Comparison of ENCODE assay signal across 16 mouse cellular contexts in genomic region chr3:121116590-121116989, GRCm38 (mm10). TPM values are rescaled to one million over a fixed set of nuclear protein-coding genes. Genes with fewer than 3 reads are reported as not detected.
DNase-seq lines count a peak whose midpoint lies in the region; ATAC-seq lines count a peak whose summit lies in the region.
"Had no signal": no experiment of that assay in that cellular context is flagged by ENCODE, and none has a peak within 500 bp of the region (broad histone marks: within the 10 kb centered on the region; RNA-seq: fewer than 3 reads in every experiment).

No protein-coding gene starts in this region.

- no peak for DNase-seq in kidney, adult 8-10 months
- DNase-seq in embryo, embryonic 11 days, result peak; percentile 25
- DNase-seq in retina, embryonic 14.5 days (ENCODE audit: low spot score), result peak; percentile 49
- no peak for DNase-seq in layer of hippocampus, postnatal 25 days (ENCODE audit: extremely low spot score in 1 of 2, low spot score in 1 of 2)
- DNase-seq in thymus, postnatal 10 days (ENCODE audit: low spot score in 2 of 2), result no peak
- DNase-seq: cerebellum, adult 11-12 months; left cerebral cortex, postnatal 4 days; liver, embryonic 13.5 days had no signal

- WGBS in kidney, embryonic 15.5 days, result 41% methylated on average over 13 of the region's 13 CpGs
- 39% methylated on average over 13 of the region's 13 CpGs for WGBS in kidney, embryonic 16.5 days

- H3K9me3 ChIP-seq in kidney, embryonic 15.5 days (replicated peaks), result no peaks in the 10 kb centered on the region
- H3K9me3 ChIP-seq in kidney, embryonic 16.5 days (ENCODE audit: low read length), result no peaks in the 10 kb centered on the region
- H3K9me3 ChIP-seq: embryonic facial prominence, embryonic 12.5 days; heart, embryonic 13.5 days; liver, embryonic 13.5 days had no signal

- H3K4me3 ChIP-seq in kidney, embryonic 15.5 days (replicated peaks), result no peak overlapping the region
- no peak overlapping the region for H3K4me3 ChIP-seq in kidney, embryonic 16.5 days (ENCODE audit: low read length)
- H3K4me3 ChIP-seq: embryonic facial prominence, embryonic 12.5 days; heart, embryonic 13.5 days; liver, embryonic 13.5 days; midbrain, embryonic 13.5 days had no signal

- H3K27me3 ChIP-seq in kidney, embryonic 15.5 days, result no peaks in the 10 kb centered on the region
- H3K27me3 ChIP-seq in kidney, embryonic 16.5 days (ENCODE audit: insufficient read depth, low read length), result no peaks in the 10 kb centered on the region
- H3K27me3 ChIP-seq: embryonic facial prominence, embryonic 12.5 days; heart, embryonic 13.5 days; liver, embryonic 13.5 days; midbrain, embryonic 13.5 days had no signal

- no peak overlapping the region for H3K9ac ChIP-seq in kidney, embryonic 15.5 days
- H3K9ac ChIP-seq in kidney, embryonic 16.5 days (replicated peaks; ENCODE audit: low read length), result no peak overlapping the region
- H3K9ac ChIP-seq: embryonic facial prominence, embryonic 12.5 days; heart, embryonic 13.5 days; liver, embryonic 13.5 days; midbrain, embryonic 13.5 days had no signal

- H3K27ac ChIP-seq in kidney, embryonic 15.5 days, result no peak overlapping the region
- H3K27ac ChIP-seq in kidney, embryonic 16.5 days (ENCODE audit: low read length), result no peak overlapping the region
- H3K27ac ChIP-seq: embryonic facial prominence, embryonic 12.5 days; heart, embryonic 13.5 days; liver, embryonic 13.5 days; midbrain, embryonic 13.5 days had no signal

- 0 out of 2 replicates have a peak, but pooled peaks cover 6% of the 10 kb centered on the region for H3K4me1 ChIP-seq in kidney, embryonic 15.5 days
- no peaks in the 10 kb centered on the region for H3K4me1 ChIP-seq in kidney, embryonic 16.5 days (ENCODE audit: insufficient read depth, low read length)
- H3K4me1 ChIP-seq: embryonic facial prominence, embryonic 12.5 days; heart, embryonic 13.5 days; liver, embryonic 13.5 days had no signal

- 0 out of 2 replicates have a peak overlapping the region, but pooled peaks have one; percentile 21 for H3K4me2 ChIP-seq in kidney, embryonic 15.5 days
- H3K4me2 ChIP-seq in kidney, embryonic 16.5 days (replicated peaks; ENCODE audit: low read depth, low read length), result no peak overlapping the region
- H3K4me2 ChIP-seq: embryonic facial prominence, embryonic 12.5 days; heart, embryonic 13.5 days; liver, embryonic 13.5 days; midbrain, embryonic 13.5 days had no signal

- peak; percentile 73; the same call in 1 of the 2 replicates for ATAC-seq in kidney, embryonic 15.5 days (replicated peaks; ENCODE audit: low FRiP score)
- ATAC-seq in kidney, embryonic 16.5 days (ENCODE audit: low FRiP score, low TSS enrichment), result peak; percentile 61; the same call in 1 of the 2 replicates
- ATAC-seq: activated CD4-positive, CD25-positive, alpha-beta regulatory T cell, adult 4 months; CD4-positive, CD25-positive, alpha-beta regulatory T cell, adult 4 months; lung, postnatal 0 days; midbrain, embryonic 13.5 days had no signal

- no peaks in the 10 kb centered on the region for H3K36me3 ChIP-seq in kidney, embryonic 15.5 days
- H3K36me3 ChIP-seq in kidney, embryonic 16.5 days (ENCODE audit: insufficient read depth, low read length), result no peaks in the 10 kb centered on the region
- H3K36me3 ChIP-seq: embryonic facial prominence, embryonic 12.5 days; heart, embryonic 13.5 days; liver, embryonic 13.5 days; midbrain, embryonic 13.5 days had no signal

RNA-seq across cellular contexts. Expression of gene Rwdd3, which starts 54.9 kb away (rescaled TPM):
- polyA plus RNA-seq in kidney, embryonic 15.5 days (2015; fragmentation: Nextera tagmentation; extraction: Ambion mirVana), result 4.6 and 5.9 TPM in 2 replicates
- polyA plus RNA-seq in kidney, embryonic 16.5 days (2015; fragmentation: Nextera tagmentation; extraction: Ambion mirVana), result 5.3 and 5.4 TPM in 2 replicates
- 10 to 100 TPM; 25.7 to 29.4 TPM for total RNA-seq in layer of hippocampus, postnatal 25 days (2021)

Comparison
In these comparisons a context has a peak if more than half of its experiments do, and no peak if none do; other contexts are left out.
1. DNase-seq: peak in embryo, embryonic 11 days (single experiment) and retina, embryonic 14.5 days (single experiment); none in kidney, adult 8-10 months (0 of 2), layer of hippocampus, postnatal 25 days (0 of 2) and thymus, postnatal 10 days (0 of 2).